Mouse (Mus musculus) cerebellum, adult 8-10 months (tissue): ENCODE measurements around the gene Ndufs2.

Source experiments
- DNase-seq: peaks from one replicate; pipeline ENCODE4 v3.0.0; 2022

Ndufs2 gene

DNA sequence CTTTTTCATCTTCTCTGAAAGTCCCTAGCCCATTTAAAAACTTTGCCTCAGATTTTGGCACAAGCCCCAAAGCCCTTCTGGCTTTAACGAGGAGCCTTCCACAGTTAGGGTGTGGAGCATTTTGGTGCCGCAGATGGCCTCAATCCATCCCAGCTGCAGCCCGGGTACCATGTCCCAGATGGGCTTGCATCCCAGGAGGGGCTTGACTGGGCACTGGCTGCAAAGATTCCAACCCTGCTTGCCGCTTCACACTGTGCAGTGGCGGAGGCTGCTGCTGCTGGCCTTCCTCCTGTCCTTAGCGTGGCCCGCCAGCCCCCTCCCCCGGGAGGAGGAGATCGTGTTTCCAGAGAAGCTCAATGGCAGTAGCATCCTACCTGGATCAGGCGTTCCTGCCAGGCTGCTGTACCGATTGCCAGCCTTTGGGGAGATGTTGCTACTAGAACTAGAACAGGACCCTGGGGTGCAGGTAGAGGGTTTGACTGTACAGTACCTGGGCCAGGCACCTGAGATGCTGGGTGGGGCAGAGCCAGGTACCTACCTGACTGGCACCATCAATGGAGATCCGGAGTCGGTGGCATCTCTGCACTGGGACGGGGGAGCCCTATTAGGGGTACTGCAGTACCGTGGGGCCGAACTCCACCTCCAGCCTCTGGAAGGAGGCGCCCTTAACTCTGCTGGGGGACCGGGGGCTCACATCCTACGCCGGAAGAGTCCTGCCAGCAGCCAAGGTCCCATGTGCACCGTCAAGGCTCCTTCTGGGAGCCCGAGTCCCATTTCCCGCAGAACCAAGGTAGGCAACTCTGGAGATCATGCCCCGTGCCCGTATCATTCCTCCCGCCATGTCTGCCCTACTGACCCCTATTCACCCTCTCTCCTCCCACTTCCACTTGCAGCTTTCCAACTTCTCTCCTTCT is at the start of gene Ndufs2:
TSS of gene Ndufs2 (minus strand) at position 709 of the 914 bp plus-strand sequence.
- DNase-seq: no peak

DNA sequence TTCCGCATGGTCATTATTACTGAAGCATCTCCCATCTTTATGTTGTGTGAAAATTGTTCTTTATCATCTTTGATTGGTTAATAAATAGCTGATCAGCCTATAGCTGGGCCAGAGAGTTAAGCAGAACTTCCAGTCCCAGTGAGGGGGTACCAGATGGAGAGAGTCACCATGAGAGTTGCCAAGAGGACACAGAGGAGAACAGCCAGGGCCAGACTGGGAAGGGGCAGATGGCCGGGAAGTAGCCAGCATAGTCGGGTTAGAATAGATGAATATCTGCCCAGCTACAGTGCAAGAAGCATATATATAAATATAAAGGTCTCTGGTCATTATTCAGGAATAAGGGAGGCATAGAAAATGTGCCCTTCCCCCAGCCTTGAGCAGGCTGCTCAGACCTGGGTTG is 47.0 kb upstream of the Ndufs2 start:
- no peak for DNase-seq

- DNase-seq: no peak
Measured at GRCm38 (mm10) chr1:171295063-171295402, 43.8 kb upstream of the Ndufs2 start.

DNA sequence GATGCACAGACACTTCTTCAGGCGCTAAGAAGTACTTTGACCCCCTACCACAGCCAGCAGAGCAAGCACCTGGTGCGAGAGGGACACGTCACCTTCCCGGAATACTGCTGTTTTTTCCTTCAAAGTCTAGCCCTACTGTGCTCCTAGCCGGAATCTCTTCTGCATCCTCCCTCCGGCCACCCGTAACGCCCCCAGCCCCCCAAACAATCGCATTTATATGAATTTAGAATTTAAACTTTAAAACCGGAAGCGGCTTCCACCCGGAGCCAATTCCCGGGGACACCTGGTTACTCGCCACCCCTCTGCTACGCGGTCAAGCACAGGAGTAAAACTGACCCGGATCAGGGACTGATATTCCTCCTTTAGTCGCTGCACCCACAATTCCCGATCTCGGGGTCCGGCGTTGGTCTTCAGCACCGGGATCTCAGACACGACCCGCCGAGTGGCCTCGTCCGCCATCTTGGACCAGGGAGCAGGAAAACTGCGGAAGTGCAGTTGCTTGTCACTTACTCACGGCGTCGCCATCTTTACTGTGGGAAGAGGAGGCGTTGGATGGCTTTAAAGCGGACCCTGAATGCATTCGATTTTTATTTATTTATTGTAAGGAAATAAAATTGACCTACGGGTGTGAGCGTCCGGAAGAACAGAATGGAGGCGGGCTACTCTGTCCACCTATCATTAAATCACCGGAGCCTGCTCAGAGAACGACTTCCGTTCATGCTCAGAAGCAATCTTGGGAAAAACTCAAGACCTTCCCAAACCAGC is 43.3 kb upstream of the Ndufs2 start, which contains the start of gene Ufc1:
TSS of gene Ufc1 (minus strand) at position 727 of the 765 bp plus-strand sequence.
- DNase-seq: peak; percentile 87

- peak; percentile 16 for DNase-seq
Measured at GRCm38 (mm10) chr1:171293906-171294297, 42.7 kb upstream of the Ndufs2 start.

GRCm38 (mm10) chr1:171293351-171293750 is 42.2 kb upstream of the Ndufs2 start:
- no peak for DNase-seq

DNA sequence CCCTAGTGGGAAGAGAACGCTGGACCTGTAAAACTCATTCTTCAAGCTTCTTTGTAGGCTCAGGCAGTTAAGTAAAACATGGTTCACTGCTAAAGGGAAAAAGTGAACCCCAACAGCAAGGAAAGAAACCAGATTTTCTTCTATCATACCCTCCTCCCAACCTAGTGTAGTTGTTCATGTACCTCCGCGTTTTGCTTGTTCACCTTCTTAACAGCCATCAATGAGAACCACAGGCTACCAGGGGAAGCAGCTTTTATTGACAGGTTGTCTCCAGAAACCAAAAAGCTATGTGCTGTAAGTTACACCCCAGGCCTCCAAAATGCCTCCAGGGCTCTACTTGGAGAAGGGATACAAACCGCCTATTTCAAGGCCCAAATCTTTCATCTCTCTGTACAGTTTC is 37.1 kb upstream of the Ndufs2 start:
- DNase-seq: peak; percentile 20

- DNase-seq: peak; percentile 92
Measured at GRCm38 (mm10) chr1:171287136-171288081, 36.2 kb upstream of the Ndufs2 start, which contains the start of gene Usp21. Usp21 (minus strand) TSS chr1:171287991.

- DNase-seq: peak; percentile 39
Measured at GRCm38 (mm10) chr1:171286517-171286916, 35.3 kb upstream of the Ndufs2 start.

- DNase-seq: no peak
Measured at GRCm38 (mm10) chr1:171285096-171285892, 34.1 kb upstream of the Ndufs2 start.

GRCm38 (mm10) chr1:171284491-171284890 is 33.3 kb upstream of the Ndufs2 start:
- DNase-seq: peak; percentile 19

- no peak for DNase-seq
Measured at GRCm38 (mm10) chr1:171283188-171284160, 32.3 kb upstream of the Ndufs2 start.

- peak; percentile 21 for DNase-seq
Measured at GRCm38 (mm10) chr1:171282086-171282805, 31.1 kb upstream of the Ndufs2 start.

GRCm38 (mm10) chr1:171281528-171281923 is 30.3 kb upstream of the Ndufs2 start:
- peak; percentile 72 for DNase-seq

GRCm38 (mm10) chr1:171280916-171281527 is 29.8 kb upstream of the Ndufs2 start, which contains the start of gene Ppox:
Ppox (minus strand) TSS chr1:171281186.
- DNase-seq: peak; percentile 88

DNA sequence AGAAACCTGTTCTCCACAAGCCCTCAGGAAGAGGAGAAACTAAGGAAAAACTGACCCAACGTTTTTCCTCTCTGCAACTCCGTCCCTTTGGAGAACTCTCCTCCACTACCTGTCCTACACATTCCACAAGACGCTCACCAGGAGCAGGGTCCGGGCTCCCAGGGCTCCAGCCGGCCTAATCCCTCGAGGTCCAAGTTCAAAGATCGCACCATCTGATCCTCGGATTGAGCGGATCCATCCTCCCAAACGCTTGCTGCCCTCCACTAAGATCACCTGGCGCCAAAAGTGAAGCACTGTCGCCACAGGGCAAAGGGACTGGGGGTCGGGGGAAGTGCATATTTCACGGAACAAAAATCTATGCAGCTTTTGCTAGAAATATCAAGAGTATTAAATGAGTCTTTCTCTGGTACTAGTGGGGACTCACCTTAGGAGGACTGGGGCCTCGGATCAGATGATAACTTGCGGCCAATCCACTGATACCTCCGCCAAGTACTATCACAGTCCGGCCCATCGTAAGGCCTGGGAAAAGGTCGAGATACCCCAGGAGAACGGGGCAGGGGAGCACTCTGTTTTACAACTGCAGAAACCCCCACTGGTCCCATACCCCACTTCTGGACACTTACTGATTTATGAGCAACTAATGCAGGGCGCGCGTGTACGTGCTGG is 29.2 kb upstream of the Ndufs2 start:
- peak; percentile 27 for DNase-seq

DNA sequence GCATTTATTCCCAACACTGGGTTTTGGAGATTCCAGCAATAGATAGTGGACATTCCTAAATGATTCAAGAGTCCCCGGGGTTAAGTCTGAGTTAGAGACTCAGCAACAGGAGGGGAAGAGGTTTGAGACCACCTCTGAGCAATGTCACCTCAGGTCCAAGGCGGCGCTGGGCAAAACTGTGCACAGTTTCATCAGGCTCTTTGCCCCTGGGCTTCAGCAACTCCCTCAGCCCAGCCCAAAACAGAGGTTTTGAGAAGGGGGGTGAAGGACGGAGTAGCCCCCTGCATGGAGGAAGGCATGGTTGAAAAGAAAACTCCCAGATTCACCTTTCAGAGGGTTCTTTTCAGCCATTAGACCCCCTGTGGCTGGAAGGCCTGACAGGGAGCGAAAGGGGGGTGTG is 28.5 kb upstream of the Ndufs2 start:
- no peak for DNase-seq

GRCm38 (mm10) chr1:171279012-171279705 is 28.0 kb upstream of the Ndufs2 start:
- no peak for DNase-seq
